Mouse (Mus musculus) lung, postnatal 25 days (tissue): ENCODE results near the gene Psmd2.
A peak's percentile ranks its signal among the peaks of the same experiment; 100 is the strongest.

Experiments
- DNase-seq: peaks from one replicate; pipeline ENCODE4 v3.0.0; 2022; ENCODE audit warnings: low spot score

The Psmd2 gene

DNA sequence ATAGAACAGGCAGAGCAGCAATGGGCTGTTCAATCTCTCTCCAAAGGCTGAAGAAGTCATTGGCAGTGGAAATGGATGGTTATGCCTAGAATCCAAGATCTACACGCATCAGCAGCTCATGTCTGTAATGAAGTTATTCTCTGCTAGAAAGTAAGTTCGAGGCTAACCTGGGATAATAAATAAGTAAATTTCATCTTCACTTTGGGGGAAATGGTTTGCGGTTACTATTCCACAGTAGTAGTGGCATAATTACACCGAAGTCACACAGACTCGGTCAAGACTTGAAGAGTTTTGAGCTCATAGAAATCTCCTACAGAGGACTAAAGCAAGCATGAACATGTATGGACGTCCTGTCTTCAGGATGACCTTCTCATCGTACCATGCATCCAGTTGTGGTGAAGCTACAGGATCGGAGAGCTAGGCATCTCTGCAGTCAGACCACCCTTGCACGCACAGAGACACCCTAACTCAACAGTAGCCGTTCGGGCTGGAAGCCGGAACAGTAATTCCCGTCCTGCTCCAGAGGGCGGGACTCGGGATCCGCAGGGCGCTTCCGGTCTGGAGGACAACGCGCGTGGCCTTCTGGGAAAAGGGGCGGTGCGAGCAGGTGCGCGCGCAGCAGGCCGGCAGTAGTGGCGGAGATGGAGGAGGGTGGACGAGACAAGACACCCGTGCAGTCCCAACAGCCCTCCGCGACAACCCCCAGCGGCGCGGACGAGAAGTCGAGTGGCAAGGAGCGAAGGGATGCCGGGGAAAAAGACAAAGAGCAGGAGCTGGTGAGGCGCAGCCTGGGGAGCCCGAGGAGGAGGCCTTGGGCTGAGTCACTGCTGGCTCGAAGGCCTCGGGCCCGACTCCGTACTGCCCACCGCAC is at the start of gene Psmd2:
Gene Psmd2 (plus strand): TSS at position 577 of the 871 bp plus-strand sequence.
- peak; percentile 96 for DNase-seq

DNA sequence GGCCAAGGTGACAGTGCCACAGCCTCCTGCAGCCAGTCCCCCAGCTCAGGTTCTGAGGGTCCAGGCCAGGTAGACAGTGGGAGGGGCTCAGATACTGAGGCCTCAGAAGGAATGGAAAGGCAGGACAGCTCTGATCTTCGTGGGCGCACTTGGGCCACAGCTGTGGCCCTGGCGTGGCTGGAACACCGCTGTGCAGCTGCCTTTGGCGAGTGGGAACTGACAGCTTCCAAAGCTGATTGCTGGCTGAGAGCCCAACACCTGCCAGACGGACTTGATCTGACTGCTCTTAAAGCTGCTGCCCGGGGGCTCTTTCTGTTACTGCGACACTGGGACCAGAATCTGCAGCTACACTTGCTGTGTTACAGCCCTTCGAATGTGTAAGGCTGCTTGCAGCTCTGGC is 46.7 kb upstream of the Psmd2 start:
- DNase-seq, result no peak

DNA sequence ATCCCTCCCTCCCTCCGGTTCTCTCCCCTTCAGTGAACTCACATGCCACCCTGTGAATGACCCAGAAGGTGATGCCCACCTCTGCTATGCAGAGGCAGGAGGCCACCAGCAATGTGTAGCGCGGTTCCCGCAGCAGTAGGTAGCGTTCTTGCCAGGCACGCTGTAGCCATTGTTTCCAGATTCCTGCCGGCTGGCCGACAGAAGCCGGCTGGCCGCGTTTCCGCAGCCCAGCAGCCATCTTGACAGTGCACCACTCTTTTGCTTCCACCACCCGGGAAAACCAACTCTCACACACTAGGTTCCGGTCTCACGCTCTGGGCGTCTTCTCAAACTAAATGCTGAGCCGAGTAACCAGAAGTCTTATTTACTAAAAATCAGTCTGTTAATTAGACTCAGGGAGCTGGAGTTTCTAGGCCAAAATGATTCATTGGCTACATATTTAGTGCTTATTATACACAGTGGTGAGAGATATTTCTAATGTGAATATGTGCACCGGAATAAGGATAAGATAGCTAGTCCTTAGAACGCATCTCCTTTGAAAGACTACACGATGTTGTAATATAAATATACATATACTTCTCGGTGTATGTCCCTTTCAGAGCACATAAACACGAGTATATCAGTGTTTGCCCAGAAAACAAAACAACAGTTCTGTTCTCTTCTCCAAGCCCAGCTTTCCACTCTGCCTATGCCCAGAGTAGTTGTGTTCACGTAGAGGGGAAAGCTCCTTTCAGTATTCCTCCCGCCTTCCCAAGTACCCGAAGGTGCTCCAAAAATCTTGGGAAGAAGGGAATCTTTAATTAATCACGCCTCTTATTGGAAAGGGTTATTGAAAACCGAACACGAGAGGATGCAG is 40.7 kb upstream of the Psmd2 start:
- peak; percentile 69 for DNase-seq

GRCm38 (mm10) chr16:20611357-20612227 is 39.9 kb upstream of the Psmd2 start, which contains the start of the genes Eef1akmt4, Gm49333 and Alg3:
TSS of gene Eef1akmt4 (plus strand) at chr16:20611593.
TSS of gene Gm49333 (plus strand) at chr16:20611610.
TSS of gene Alg3 (minus strand) at chr16:20611735.
- DNase-seq, result peak; percentile 92

DNA sequence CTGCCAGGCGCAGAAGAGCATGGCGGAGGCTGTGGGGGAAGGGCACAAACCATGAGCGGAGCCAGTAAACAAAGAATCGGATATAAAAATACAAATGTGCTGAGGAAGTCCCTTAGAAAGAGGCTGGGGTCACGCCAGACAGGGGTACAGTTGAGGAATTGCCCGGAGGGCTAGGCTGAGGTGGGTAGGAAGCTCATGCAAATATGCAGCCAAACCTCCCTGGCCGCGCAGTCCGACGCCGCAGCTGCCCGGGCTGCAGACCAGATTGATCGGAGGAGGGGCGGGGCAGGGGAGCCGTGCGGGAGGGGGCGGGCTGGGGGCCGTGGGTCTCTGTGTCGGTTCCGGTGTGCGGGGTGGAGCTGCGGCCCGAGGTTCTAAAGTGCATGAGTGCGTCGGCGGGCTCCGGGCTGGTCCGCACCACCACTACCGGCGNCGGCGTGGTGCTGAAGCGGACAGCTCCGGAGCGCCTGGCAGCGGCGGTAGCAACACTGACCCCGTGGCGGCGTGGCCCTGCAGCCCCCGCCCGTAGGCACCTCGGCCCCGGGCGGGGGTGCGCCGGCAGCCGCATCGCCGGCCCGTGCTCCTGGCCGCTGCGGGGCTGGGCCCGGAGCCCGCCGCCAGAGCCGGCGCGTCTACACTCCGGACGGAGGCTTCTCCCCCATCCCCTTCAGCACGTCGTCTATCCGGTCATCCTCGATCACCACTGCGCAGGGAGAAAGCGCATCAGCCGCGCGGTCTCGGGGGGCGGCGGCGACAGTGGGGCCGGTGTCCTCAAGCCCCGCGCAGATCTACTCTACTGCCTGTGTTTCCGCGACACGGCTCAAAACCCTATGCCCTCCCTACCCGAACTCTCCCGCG is 31.7 kb upstream of the Psmd2 start:
- DNase-seq, result no peak

- no peak for DNase-seq
Observed at GRCm38 (mm10) chr16:20620399-20620735, 31.1 kb upstream of the Psmd2 start.

DNA sequence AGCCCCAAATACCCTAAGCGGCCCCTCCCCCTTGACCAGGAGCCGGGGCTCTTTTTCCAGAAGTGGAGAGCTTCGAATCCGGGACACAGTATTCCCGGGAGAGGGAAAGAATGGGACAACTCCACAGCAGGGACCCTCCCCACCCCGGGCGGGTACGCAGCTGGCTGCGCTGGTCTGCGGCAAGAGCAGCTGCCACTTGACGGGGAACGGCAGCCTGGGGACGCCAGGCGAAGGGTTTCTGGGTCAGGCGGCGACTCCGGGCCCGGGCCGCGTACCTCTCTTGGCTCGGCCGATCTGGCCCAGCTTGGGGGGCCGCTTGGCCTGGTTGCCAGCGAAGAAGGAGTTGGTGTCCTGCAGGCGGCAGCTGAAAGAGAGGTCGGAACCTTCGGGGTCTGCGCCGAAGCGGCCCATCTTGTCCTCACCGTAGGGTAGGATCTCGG is 30.7 kb upstream of the Psmd2 start:
- no peak for DNase-seq

- peak; percentile 55 for DNase-seq
Observed at GRCm38 (mm10) chr16:20621191-20621990, 30.1 kb upstream of the Psmd2 start, which contains the start of gene Camk2n2. TSS of gene Camk2n2 (minus strand) at chr16:20621287.

GRCm38 (mm10) chr16:20621991-20622685 is 29.3 kb upstream of the Psmd2 start:
- DNase-seq, result peak; percentile 68

- no peak for DNase-seq
Observed at GRCm38 (mm10) chr16:20623211-20623610, 28.2 kb upstream of the Psmd2 start.

DNA sequence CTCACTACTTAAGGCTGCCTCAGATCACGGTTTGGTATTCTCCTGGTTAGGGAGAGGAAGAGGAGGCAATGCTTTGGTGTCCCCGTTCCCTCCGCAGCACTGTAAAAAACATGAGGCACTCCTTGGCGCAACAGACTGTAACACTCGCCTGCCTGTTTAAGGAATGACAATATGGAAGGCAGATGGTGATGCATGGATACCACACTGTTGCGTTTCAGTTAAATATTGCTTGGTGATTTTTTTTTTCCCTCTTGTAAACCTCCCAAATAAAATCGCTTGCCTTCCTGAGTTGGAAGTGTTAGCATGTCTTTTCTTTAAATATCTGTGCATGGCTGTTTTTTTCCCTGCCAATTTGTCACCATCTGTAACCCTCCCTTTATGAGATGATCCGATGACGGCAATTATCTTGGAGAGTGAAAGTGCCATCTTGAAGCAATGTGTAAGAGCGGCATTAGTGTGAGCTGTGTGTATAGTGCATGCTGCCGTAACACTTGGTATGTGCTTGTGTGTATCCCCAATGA is 22.5 kb upstream of the Psmd2 start:
- no peak for DNase-seq

DNA sequence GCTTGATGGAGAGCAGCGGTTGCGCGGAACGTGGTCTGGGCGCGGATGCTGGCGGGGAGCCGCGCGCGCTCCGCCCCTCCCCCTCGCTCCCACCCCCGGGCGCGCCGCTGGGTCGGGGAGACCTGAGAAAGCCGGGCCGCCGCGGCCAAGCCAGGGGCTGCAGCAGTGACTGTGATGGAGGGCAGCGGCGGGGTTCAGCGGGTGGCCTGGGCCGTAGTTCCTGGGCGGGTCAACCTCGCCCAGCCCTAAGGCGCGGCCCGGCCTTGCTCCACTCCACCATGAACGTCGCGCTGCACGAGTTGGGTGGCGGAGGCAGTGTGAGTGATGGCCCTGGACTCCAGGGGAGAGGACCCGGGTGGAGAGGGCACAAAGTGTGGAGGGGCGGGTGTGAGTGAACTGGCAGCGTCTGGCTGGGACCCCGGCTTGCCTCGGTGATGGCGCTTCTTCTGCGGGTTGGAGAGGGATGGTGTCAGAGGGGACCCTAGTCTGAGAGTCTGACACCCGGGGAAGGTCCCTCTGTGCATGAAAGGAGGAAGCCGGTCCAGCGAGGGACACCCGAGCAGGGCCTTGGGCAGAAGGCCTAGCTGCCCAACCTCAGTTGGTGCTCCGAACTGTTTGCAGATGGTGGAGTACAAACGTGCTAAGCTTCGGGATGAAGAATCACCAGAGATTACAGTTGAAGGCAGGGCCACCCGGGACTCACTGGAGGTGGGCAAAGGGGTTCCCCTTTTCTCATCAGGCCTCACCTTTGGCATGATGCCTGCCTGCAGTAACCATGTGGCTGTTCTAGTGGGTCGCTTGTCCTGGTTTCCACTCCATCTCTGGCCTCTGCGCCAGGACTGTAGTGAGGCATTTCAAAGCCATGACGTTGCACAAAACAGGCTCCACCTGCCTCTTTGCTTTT is 21.5 kb upstream of the Psmd2 start, which contains the start of gene Ece2:
Gene Ece2 (plus strand): TSS at position 98 of the 904 bp plus-strand sequence.
- DNase-seq, result no peak

GRCm38 (mm10) chr16:20637410-20637809 is 14.0 kb upstream of the Psmd2 start:
- no peak for DNase-seq

DNA sequence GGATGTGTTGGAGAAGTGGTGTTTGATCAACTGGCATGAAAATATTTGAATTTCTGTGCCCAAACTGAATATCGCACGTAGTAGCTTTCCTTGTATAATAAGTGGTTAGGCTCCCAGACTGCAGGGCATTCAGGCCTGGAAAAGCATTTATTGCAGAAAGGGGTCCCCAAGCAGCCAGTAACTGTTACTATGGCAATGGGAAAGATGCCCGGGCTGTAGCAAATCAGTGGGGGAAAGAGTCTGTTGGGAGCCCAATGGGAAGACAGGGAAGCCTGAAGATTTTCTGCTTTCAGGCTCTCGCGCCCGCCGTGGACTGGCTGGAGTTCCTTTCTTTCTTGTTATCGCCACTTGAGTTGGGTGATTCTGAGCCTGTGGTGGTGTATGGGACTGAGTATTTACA is 13.1 kb upstream of the Psmd2 start:
- no peak for DNase-seq

- DNase-seq, result peak; percentile 56
Observed at GRCm38 (mm10) chr16:20642161-20642560, 9.3 kb upstream of the Psmd2 start.

DNA sequence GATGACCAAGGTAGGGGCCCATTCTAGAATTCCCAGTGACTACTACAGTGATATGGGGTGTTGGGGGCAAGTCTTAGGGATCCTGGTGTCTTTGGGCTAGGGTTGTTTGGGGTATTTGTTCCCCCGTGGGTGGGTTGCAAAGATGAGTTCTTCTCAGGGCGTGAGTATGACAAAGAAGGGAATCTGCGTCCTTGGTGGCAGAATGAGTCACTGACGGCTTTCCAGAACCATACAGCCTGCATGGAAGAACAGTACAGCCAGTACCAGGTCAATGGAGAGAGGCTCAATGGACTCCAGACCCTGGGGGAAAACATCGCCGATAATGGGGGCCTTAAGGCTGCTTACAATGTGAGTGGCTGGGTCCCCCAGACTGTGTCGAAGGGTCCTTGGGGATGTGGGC is 7.5 kb upstream of the Psmd2 start:
- no peak for DNase-seq

- DNase-seq, result no peak
Observed at GRCm38 (mm10) chr16:20651947-20652310, 477 bp downstream of the Psmd2 start.

DNA sequence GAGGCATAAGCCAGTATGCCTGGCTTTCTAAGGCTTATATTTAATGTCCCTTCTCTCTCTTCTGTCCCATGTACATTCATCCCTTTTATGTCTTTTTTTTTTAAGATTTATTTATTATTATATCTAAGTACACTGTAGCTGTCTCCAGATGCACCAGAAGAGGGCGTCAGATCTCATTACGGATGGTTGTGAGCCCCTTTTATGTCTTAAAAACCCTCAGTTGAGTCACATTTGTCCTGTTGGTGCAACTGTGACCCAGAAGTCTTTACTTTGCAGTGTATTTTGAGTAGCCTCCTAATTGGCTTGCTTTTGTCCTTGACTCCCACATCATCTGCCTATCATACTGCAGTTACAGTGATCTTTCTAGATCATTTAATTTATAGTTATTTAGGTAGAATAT is 1.9 kb downstream of the Psmd2 start:
- no peak for DNase-seq
